Mouse (Mus musculus): ENCODE data around the gene Nacad.

Nacad gene

DNA sequence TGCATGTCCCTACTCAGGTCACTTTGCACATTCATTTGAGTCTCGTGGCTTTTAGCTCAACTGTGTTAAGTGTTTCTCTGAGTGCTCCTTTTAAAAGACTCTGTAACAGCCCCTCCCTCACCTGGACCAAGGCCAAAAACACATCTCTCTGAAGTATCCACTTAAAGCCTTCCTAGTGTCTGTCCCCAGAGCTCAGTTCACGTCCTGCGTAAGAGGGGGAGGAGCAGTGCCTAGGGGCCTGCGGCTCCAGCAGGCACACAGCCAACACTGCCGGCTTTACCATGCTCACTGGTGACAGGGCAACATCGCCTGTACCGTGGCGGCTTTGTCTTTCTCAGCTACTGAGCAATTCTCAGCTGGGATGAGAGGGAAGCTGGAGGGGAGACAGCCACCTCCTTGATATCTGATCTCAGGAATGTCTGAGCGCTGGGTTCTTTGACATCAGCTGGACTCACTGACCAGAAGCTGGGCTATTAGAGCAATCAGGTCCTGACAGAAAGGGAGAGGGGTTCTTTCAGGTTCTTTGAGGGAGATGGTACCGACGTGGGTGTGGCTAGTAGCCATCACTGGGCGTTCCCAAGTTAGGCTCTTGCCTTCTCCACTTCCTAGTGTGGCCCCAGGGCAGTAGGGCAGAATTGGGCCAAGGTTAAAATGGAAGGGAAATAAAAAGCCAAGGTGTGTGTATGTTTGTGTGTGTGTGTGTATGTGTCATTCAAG is 1.8 kb downstream of the Nacad start:
- DNase-seq (ENCODE audit: low spot score): no peak

DNA sequence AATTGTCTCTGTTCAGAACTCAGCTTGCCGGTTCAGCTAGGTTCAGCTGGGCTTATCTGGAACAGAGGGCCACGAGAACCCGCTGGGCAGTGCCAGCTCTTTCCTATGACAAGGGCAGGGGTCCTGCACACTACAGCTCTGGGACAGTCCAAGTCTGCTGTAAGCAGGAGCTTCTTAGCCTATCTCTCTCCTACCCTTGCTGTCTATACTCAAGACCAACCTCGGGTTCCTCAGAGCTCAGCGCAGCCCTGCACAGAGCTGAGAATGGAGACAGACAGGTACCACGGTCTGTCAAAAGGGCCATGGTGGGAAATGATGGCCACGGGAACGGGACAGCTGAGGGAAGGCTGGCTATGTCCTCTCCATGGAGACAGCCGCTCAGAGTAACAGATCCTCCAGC is 2.6 kb downstream of the Nacad start:
- DNase-seq (ENCODE audit: low spot score): no peak

DNA sequence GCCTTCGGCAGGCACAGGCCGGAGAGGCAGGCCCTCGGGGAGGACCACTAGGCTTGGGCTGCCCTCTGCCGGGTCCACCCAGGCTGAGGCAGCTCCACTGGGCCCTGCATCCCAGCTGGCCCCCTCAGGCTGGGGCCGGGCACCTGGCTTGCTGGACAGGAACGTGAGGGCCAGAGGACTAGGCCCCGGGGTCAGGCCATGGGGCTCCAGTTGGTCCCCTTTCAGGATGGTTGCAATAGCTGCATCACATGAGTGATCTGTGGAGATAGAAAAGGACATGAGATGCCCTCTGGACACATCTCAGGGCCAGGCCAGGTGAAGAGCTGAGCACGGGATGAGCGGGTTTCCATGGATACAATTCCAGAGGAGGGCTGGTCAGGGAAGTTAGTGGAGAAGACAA is 3.2 kb downstream of the Nacad start:
- DNase-seq (ENCODE audit: low spot score): no peak

DNA sequence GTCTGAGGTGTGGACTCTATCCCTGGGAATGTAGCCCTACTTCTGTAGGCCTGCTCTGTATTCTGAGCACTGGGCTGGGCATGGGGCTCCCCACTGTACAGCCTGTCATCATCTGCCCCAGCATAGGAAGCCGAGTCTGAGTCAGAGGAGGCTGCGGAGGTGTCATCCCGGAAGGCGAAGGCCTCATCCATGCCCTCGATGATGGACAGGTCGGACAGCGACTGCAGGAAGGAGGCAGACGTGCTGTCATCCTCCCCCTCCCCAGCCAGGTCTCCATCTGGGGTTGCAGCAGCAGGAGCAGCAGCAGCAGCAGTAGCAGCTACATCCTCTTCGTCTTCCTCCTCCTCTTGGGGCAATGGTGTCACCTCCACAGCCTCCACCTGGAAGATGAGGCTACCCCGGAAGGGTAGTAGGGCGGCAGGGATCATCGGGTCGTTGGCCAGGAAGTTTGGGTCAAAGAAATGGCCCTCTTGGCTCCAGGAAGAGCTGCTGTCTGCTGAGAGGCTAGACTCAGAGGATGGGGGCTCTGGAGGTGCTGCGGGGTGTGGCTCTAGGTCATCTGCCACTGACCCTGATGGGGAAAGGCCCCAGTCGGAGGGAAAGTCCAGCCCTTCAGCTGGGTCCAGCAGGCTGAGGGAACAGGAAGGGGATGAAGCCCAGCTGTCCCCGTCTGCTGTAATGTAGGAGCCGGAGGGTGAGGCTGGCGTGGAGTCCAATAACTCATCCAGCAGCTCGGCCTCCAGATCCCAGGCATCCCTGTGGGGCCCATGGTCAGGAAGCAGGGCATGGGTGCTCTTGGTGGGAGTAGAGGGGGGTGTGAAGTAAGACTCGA is 4.0 kb downstream of the Nacad start:
- DNase-seq (ENCODE audit: low spot score): no peak

DNA sequence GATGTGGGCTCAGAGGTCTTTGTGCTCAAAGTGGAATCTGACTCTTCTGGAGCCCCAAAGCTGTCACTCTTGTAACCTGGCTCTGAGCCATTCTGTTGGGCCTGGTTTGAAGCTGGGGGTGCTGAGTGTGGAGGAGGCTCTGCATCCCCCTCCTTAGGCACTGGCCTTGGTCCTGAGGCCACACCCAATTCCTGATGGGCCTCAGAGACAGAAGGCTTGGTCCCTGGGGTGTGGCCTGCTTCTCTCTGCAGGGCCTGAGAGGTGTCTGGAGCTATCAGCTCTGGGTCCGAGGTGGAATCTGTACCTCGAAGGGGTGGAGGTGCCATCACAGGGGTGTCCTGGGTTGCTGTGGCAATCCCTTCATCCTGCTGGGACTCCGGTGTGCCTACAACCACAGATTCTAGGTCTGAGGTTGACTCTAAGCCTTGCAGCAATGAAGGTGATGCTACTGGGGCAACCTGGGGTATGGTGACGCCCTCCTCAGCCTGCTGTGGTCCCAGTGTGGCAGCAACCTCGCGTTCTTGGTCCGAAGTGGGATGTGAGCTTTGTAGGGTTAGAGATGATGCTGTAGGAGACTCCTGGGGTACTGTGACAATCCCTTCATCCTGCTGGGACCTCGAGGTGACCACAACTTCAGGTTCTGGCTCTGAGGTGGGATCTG is 5.4 kb downstream of the Nacad start:
- DNase-seq (ENCODE audit: low spot score): no peak

DNA sequence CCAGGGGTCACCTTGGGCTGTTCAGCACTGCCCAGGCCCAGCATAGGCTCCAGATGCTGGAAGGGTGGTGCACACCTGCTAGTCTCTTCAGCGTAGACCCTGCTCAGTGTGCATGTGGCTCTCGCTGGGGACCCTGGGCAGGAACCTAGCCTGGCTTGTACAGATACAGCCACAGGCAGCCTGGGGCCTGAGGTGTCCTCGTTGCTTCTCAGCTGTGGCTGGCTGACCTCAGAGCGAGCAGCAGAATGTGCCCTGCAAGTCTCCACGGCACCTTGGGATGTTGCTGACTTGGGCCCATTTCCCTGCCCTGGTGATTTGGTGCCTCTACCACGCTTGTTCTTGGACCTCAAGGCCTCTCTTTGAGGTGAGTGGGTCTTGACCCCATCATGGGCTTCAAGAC is 6.0 kb downstream of the Nacad start:
- DNase-seq (ENCODE audit: low spot score): peak; percentile 60

DNA sequence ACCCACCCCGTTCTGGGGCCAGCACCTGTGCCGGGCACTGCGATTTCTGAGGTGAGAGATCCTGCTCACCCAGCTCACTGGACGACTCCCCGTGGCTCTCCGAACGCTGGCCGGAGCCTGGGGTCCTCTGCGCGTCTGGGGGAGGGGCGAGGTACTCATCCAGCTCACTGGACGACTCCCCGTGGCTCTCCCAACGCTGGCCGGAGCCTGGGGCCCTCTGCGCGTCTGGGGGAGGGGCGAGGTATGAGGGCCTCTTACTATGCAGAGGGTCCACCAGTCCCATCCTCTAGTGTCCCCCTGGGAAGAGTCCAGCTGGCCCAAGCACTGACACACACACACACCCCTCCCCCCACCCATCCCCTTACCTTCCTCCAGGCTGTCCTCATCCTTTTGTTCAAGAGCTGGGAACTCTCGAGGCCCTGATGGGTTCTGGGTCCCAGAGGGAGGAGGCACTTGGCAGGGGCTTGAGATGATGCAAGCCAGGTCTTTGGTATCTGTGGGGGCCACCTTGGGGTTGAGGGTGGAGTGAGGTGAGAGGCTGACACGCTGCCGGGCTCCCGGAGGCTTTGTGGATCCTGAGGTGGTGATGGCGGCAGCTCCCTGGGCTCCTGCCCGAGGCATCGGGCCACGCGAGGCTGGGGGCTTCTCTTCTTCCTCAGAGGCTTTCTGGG is 6.7 kb downstream of the Nacad start:
- no peak for DNase-seq (ENCODE audit: low spot score)

DNA sequence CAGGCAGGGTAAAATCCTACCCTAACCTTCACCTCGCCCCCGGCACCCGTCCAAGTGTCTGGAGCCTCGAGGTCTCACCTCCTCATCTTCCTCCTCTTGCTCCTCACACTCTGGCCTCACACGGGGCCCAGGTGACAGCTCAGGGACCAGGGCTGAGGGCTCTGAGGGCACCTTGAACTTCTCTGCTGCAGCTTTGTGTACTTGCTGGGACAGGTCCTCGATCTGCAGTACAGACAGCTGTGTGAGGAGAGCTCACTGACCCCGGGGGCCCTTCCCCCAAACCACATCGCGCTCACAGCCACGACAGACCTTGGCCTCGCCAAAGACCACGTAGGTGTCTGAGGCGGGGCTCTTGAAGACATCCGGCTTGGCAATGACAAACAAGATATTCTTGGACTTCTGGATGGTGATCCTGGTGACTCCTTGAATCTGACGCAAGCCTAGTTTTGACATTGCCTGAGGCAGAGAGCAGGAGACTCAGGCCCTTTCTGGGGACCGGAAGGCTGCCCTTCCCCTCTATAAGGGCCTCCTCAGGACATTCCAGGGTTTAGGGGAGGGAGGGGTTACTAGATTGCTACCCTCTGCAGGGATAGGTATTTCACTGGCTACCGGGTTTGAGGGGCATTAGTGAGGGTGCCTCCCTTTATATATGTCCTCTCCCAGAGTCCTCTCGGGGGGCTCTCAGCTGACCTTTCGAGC is 7.5 kb downstream of the Nacad start:
- DNase-seq (ENCODE audit: low spot score): no peak

DNA sequence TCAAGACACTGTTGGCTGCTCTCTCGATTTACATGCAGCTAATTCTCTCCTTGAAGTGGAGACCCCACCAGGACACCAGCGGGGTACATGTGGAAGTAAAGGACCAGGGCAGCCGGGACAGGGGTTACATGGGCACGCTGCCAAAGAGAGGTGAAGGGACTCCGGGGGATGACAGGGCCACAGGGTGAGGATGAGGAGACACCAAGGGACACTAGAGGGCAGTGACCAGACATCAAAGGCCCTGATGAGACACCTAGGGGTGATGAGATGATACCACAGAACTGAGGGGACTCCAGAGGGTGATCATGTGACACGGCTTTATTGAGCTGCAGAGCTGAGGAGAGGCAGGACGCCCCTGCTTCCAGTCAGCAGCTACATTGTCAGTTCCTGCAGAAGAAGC is 8.3 kb downstream of the Nacad start:
- no peak for DNase-seq (ENCODE audit: low spot score)

DNA sequence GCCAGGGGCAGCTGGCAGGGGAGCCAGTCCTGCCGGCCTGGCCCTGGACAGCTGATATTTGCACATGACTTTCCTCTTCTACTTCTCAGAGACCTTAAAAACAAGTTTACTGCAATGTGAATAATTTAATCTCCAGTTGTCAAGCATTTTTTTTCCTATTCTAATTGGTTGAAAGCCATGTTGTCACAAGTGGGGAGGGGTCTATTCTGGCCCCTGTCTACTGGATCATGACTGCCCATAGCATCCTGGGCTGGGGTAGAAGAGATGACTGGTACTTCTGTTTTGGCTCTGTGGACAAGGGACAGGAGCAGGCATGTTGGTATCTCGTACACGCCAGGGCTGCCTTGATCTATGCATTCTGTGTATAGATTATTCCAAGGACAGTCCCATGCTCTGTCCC is 9.2 kb downstream of the Nacad start:
- no peak for DNase-seq (ENCODE audit: low spot score)

DNA sequence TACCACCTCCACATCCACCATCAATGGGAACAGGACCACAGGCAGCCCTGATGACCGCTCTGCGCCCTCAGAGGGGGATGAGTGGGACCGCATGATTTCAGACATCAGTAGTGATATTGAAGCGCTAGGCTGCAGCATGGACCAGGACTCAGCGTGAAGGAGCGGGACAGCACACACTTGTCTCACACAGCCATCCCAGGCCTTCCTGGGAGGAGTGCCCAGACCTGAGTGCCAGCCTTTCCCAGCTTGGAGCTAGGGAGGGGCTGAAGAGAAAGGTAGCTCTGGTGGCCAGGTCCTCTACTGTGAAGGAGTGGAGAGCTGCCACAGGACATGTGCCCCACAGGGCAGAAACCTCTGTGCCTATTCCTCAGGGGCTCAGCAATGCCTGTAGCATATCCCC is 9.6 kb downstream of the Nacad start:
- no peak for DNase-seq (ENCODE audit: low spot score)

DNA sequence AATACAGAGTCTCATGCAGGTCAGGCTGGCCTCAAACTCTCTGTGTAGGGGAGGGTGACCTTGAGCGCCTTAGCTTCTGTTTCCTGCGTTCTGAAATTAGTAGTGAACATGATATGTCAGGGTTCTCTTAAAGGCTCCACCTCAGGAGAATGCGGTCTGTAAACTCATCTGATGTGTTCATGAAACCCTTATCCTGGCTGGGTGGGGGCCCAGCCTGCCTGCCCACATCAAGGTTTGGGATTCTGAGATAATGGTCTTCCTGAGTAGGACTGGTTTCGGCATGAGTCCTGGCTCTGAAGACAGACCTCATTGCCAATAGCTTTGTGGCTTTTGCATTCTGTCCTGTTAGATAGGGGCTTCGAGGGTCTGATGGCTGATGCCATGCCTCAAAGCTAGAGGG is 10.5 kb downstream of the Nacad start:
- no peak for DNase-seq (ENCODE audit: low spot score)

DNA sequence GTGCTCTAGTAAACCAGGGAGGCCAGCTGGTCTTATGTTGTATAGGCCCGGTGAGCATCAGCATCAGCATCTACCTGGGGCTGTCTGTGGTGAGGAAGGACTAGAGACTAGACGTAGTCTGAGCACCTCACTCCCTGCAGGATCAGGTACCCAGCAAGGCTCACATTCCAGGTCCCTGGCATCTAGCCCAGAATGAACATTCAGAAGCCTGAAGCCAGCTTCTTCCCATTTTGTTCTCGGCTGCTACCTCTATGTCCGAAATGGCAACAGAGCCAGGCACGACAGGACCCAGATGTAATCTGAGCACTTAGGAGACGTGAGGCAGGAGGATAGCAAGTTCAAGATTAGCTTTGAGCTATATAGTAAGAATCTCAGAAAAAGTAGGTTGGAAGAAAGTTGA is 11.0 kb downstream of the Nacad start:
- DNase-seq (ENCODE audit: low spot score): no peak

DNA sequence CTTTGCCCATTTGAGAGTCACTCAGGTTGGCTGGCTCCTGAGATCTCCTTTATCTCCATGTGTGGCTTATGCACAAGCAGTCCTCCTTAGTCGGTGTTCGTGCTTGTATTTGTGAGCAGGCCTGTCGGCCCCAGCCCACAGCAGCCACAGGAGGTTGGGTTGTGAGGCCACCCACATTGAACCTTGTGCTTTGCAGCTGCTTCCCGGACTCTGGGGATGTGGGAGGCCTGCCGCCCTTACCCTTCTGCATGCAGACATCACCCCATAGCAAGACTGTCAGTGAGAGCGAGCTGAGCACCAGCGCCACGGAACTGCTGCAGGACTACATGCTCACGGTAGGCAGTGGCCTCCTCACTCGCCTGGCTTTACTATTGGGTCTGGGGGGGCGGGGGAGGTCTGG is 12.4 kb downstream of the Nacad start:
- no peak for DNase-seq (ENCODE audit: low spot score)

DNA sequence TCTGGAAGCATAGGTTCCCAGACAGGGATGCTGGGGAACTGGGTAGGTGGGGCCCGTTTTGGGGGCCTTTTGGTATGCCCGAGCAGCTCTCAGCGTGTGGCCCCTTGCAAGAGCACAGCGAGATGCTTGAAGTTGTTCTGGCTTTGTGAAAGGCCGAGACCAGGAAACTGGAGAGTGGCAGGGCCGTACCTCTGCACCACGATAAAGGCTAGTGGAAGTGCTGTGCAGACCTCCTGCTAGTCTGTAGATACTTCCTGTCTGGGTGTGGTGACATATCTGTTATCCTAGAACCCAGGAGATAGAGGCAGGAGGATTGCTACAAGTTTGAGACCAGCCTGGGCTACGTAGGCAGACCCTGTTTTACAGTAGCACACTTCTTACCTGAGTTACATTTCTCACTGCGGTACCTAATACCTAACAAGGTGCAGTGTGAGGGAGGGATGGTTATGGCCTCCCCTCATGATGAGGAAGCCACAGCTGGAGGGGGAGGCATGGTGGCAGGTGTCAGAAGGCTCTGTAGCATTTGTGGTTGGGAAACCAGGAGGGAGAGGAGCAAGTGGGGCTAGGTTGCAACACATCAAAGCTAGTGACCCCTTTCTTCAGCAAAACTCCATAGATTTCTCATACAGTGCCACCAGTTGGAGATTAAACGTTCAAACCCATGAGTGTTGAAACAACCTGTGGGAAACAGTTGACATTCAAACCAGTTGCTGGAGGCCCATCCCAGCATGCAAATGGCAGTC is 14.7 kb downstream of the Nacad start:
- no peak for DNase-seq (ENCODE audit: low spot score)

DNA sequence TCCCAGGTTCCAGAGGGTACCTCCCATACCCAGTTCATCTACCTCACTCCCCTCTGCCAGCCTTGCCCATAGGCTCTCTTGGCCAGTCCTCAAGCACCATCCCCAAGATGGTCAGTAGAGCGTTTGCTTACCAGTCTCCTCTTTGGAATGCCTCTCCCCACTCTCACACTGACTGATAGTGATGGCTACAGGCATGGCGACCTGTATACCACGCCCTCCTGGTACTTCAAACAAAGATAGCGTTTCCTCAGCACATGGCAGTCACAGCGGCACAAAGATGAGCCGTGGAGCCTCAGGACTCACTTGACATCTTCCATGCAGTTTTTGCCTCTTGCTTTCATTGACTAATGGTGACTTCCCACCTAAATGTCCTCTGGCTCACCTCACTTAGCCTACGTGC is 16.0 kb downstream of the Nacad start:
- DNase-seq (ENCODE audit: low spot score): no peak

DNA sequence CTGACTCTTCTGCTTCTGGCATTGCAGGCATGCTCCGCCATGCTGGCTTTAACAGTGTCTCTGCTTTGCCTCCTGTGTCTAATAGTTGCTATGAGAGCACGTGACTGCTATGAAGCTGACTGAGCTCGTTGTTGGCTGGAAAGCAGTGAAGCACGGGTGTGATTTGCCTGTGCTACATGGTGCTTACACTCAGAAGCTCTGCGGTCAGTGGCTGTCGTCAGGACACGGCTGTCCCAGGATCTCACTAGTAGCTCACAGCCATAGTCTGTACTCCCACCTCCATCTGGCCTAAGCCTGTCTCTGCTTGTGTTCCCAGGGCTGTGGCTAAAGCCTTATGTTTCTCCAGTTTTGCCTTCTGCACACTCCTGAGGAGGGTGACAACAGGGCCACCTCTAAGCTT is 17.6 kb downstream of the Nacad start:
- DNase-seq (ENCODE audit: low spot score): no peak

DNA sequence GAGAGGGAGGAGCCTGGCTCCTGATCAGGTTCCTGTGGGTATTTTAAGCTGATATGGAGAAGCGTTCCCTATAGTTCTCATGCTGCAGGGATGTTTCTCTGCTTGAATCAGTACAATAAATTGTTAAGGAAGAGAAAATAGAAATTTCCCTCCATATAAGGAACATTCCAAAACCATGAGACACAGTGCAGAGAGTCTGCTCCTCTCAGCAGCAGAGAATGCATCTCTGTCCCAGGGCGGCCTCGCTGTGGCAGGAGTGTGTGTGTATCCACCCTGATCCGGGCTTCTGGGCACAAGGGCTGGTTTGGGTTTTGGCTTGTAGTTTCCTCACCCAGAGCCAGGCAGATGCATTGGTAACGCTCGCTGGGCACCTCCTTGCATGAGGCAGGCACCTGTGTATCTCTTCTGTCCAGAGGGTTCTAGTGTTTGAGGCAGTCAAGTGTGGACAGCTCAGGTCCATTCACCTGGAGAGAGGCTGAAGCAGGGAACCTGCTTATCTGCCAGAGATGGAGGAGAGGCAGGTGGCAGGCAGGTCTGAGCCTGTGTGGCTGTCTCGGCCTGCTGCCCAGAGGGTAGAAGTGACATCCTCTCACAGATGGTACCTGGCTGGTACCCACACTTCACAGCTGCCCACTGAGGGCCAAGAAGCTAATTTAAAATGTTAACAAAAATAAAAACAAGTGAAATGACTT is 18.5 kb downstream of the Nacad start:
- DNase-seq (ENCODE audit: low spot score): no peak

DNA sequence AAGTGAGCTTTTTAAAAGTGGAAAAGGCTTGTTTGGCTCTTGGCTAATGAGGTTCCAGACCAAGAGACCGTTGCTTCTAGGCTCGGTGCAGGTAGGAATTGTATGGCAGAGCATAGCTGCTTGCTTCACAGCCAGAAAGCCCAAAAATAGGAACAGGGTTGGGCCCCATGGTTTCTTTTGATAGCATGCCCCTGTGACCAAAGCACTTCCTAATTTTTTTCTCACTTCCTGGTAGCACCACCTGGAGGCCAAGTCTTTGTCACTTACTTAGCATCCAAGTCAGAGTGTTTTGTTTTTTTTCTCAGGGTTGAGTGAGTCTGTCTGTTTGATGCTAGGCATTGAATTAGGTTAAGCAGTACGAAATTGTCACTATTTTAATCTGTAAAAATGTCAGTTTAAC is 19.2 kb downstream of the Nacad start:
- no peak for DNase-seq (ENCODE audit: low spot score)

DNA sequence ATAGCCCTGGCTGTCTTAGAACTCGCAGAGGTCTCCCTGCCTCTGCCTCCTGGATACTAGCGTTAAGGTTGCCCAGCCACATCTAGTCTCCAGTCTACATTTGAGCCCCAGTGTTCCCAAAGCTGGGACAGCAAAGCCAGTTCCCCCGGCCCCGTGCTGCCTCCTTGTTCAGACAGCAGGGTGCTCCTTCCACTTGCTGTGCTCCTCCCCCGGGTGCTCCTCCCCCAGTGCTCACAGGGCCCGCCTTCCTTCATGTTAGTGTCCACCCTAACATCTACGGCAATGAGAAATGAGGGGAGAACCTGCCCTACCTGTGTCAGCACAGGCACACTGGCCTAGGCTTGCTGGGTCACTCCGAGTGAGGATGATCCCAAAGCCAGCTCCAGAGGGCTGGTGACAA is 20.1 kb downstream of the Nacad start:
- no peak for DNase-seq (ENCODE audit: low spot score)

DNA sequence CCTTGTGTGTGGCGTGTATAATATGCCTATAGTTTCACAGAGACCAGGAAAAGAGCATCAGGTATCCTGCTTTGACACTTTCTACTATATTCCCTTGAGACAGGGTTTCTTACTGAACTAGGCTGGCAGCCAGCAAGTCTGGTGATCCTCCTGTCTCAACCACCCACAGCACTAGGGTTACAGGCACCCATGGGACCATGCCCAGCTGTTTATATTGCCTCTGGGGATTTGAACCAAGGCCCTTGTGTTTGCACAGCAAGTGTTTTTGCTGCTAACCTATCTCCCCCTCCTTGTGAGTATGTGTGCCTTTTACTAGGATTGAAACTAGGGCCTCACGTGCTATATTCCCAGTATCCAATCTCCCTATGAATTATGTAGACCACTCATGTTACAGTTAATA is 24.3 kb downstream of the Nacad start:
- no peak for DNase-seq (ENCODE audit: low spot score)
